Mouse (Mus musculus) bone marrow macrophage, adult 2 months (primary cell): Measurements from ENCODE around the gene Atl2. TPM values are rescaled to one million over a fixed set of nuclear protein-coding genes. Genes with fewer than 3 reads are reported as not detected.

Source experiments
- H3K27ac ChIP-seq: 2 replicates; pipeline ENCODE4 v1.5.1; 2012; ENCODE audit warnings: low read depth, low read length; ENCODE audit not compliant: insufficient read depth
- H3K4me1 ChIP-seq: 2 replicates; pipeline ENCODE4 v1.6.1; 2012; ENCODE audit warnings: low read length; ENCODE audit not compliant: control insufficient read depth, insufficient read depth
- H3K4me3 ChIP-seq: 2 replicates; pipeline ENCODE4 v1.5.1; 2012; ENCODE audit warnings: mild to moderate bottlenecking, low read length, moderate library complexity; ENCODE audit not compliant: insufficient read depth
- CTCF ChIP-seq: IDR thresholded peaks from 2 replicates; pipeline ENCODE4 v1.5.1; 2012; ENCODE audit warnings: low read depth, mild to moderate bottlenecking, low read length, moderate library complexity
- POLR2A ChIP-seq: IDR thresholded peaks from 2 replicates; pipeline ENCODE4 v1.6.1; 2012; ENCODE audit warnings: mild to moderate bottlenecking, low read depth, low read length, borderline replicate concordance
- polyA plus RNA-seq: library from polyadenylated mRNA; stranded (reverse); fragments of >200 nt; gene quantifications from 2 replicates; pipeline ENCODE4 v1.2.4, GENCODE M21; 2012; ENCODE audit not compliant: missing spikeins, insufficient read depth, insufficient read length

Gene Atl2
- polyA plus RNA-seq, 1 experiment = 19.9 TPM

DNA sequence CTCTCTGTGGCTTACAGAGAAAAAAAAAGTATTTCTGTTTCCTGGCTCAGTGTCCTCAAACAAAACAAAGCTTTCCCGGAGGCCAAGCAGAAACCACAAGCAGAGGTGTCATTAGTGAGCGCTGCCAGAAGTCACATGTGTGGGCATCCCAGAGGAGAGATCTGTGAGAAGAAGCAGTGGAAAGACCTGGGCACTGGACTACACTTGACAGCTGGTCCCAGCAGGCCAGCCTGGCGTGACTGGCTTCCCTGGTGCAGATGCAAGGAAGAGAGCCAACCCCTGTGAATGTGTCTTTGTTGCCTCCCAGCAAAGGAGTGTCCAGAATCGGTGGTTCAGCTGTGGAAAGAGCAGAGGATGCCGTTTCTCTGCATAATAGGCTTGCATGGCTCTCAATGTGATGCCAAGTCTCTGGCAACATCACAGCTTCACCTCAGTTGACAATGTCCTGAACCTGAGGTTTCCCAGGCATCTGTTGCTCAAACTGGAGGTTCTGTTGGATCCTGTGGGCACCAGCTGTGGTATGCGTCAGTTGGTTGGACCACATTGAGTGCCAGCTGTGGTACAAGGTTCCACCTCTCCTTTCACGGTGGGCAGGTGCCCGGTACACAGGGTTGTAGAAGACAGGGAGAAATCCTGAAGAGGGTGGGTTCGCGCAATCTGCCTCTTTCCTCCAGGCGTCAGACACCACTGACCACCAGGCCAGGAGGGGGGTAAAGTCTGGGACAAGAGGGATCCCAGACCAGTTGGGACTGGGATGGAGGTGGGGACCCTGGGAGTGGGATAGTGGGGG is 70.5 kb downstream of the Atl2 start:
- TF ChIP-seq POLR2A (no peak), CTCF (no peak)
- H3K27ac ChIP-seq = no peak overlapping the region
- H3K4me3 ChIP-seq = no peak overlapping the region
- H3K4me1 ChIP-seq = peaks cover 5% of the 10 kb centered on the region; the same call in 1 of the 2 replicates

DNA sequence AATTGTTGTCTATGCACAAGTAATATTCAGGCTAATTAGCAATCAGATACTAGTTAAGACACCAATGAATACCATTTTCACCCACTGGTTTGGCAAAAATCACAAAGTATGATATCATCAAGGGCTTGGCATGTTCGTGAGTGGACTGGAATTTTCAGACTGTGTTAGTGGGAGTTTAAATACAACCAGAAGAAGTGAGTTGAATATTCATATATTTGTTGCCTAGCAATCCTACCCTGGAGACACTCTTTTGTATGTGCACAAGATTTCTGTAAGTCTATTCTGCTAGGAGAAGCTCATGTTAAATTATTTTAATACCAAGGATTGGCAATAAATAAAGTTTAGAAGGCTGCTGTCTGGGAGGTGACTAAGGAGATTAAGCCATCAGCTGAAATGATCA is 71.5 kb downstream of the Atl2 start:
- H3K4me3 ChIP-seq = no peak overlapping the region
- peaks cover 5% of the 10 kb centered on the region; the same call in 1 of the 2 replicates for H3K4me1 ChIP-seq
- no peak for TF ChIP-seq CTCF
- no peak for TF ChIP-seq POLR2A
- no peak overlapping the region for H3K27ac ChIP-seq

DNA sequence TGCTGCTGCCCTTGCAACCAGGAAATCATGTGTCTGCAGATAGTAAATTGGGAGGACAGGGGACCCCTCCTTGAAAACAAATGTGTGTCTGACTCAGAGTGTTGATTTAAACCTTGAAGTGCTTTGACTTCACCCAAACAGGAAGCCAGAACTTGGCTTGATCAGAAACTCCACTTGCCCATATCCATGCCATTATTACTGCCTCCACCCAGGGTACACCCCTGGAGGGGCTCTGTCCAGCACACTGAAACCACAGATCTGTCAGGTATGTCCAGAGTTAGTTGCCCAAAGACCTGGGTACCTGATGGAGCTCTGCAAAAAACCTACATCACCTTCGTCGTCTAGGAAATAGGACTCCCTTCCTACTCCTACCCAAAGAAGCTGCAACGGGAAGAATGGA is 77.0 kb downstream of the Atl2 start:
- TF ChIP-seq CTCF = no peak
- no peak for TF ChIP-seq POLR2A
- H3K27ac ChIP-seq = no peak overlapping the region
- peaks cover 5% of the 10 kb centered on the region; the same call in 1 of the 2 replicates for H3K4me1 ChIP-seq
- no peak overlapping the region for H3K4me3 ChIP-seq

DNA sequence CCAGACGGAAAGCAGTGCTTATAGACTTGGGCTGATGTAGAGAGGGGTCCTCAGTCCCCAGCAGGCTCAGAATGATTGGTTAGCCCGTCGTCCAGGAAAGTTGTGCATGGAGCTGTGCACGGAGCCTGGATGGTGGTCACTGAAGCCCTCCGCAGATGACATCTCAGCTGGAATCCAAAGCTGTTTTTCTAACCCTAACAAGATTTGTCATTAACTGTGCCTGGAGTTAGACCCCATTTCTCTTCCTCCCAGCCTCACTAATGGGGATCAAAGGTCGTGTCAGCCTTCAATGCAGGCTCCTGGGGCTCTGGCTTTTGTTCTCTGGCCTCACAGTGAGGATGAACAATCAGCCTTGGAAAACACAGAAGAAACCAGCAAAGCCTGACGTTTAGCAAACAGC is 77.9 kb downstream of the Atl2 start:
- Histone ChIP-seq H3K4me1 (peaks cover 5% of the 10 kb centered on the region; the same call in 1 of the 2 replicates), H3K4me3 (no peak overlapping the region), H3K27ac (no peak overlapping the region)
- TF ChIP-seq POLR2A (no peak), CTCF (no peak)

DNA sequence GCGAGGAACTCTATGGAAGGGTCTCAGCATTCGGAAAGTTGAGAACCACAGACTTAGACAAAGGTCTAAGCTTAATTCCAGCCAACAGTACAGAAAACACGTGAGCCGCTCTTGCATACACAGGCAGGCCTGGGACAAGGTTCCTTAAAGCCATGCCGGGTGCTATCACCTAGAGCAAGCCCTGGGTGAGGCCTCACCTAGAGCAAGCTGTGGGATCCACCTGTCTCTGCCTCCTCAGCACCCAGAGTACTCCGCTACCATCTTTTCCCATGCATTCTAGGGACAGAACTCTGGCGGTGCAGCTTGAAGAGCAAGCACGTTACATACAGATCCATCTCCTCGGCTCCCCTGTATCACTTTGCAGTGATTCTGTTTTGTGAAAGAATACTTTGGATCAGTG is 78.4 kb downstream of the Atl2 start:
- Histone ChIP-seq H3K4me1 (peaks cover 5% of the 10 kb centered on the region; the same call in 1 of the 2 replicates), H3K27ac (no peak overlapping the region), H3K4me3 (no peak overlapping the region)
- TF ChIP-seq CTCF (no peak), POLR2A (no peak)

DNA sequence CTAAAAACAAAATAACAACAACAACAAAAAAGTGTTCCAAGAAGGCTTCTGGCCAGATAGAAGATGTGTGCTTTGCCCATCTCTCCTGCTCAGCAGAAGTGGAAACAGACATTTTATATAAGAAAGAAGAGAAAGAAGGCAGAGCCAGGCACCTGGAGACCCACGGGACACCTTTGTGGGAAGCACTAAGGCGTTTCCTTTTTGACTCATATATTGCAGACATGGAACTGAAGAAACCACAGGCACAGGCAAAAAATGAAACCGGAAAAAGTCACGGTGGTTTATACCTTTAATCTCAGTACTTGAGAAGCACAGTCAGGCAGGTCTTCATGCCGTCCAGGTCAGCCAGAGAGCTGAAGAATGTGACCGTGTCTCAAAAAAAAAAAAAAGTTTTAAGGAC is 79.0 kb downstream of the Atl2 start:
- H3K4me1 ChIP-seq = peaks cover 5% of the 10 kb centered on the region; the same call in 1 of the 2 replicates
- H3K27ac ChIP-seq = no peak overlapping the region
- TF ChIP-seq POLR2A (no peak), CTCF (no peak)
- H3K4me3 ChIP-seq = no peak overlapping the region

DNA sequence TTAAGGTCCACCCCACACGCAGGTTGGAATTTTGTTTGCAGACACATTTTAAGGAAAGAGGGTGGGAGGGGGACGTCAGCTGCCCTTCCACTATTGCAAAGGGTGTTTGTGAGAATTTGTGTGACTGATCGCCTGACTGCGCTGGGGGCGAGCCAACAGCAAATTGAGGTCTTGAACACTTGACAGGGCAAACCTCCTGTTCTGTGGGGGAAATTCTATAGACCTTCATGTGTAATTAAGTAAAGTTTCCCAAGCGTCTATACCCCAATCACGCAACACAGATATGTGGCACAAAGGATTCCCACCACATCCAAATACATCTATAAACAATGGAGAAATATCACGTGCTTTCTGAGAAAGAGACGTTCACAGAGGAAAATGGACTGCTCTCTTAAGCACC is 85.5 kb downstream of the Atl2 start:
- no peak for TF ChIP-seq POLR2A
- no peak for TF ChIP-seq CTCF

DNA sequence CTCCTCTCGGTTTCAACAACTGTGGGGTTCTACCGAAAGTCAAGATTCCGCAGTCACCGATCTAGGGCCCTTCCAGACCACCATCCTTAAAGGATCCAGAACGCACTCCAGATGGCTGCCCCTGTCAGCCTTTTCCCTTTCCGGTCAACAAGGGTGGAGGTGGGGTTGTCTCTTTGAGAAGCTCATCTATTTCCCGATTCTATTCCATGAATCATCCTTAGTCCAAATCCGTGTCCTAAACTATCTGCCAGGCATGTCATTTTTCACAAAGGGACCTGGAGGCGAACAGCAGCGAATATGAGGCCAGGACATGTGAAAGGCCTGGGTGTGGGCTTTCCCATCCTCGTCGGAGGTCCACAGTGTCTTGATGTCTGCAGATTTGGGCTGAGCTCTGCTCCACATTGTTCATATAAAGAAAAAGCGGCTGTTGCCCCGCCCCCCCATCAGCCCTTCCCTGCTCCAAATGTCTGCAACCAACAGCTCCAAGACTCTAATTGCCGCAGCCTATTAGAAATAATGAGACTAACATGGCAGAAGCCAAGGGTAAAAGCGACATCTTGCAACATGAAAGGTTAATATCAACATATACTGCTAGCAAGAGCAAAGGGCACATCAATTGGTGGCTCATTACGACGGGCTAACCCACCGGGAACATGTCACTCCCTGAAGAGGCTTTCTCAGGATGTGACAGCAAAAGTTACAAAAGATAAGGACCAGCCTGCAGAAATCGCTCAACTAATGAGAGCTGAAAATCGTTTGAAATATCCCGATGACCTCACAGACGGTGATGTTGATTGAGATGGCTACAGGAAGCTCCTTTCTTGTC is 86.2 kb downstream of the Atl2 start:
- Histone ChIP-seq H3K4me1 (no peaks in the 10 kb centered on the region), H3K27ac (no peak overlapping the region), H3K4me3 (no peak overlapping the region)
- no peak for TF ChIP-seq CTCF
- TF ChIP-seq POLR2A = no peak

More for the DNA sequence above, 85.5 kb downstream of the Atl2 start:
- no peak overlapping the region for H3K27ac ChIP-seq
- no peak overlapping the region for H3K4me3 ChIP-seq
- H3K4me1 ChIP-seq = no peaks in the 10 kb centered on the region

DNA sequence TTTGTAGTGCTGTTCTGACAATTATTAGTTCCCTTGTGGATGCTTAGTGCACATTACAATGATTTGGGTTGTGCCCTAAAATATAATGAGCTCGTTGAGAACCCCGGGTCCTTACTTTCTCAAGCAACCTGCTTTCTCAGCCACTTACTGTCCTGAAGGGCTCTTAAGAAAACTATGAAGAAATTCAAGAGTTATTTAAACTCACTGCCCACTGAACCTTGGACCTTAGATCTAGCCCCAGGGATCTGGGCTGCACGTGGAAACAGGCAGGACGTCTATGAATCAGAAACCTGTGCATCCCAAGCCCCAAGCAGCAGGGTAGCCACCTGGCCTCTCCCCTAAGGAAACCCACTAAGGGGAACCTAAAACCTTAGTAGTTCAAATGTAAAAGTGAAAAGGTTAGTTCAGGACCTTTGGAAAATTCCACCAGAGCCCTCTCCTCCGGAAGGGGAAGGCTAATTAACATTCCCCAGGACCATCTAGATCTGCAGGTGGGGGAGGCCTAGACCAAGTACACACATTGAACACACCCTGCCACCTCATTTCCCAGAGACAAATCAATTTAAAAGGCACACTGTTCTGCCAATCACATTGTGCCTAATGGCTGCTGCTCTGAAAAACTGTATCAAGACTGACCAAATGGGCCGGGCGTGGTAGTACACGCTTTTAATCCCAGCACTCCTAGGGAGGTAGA is 88.5 kb downstream of the Atl2 start:
- Histone ChIP-seq H3K4me3 (no peak overlapping the region), H3K27ac (no peak overlapping the region), H3K4me1 (no peaks in the 10 kb centered on the region)
- no peak for TF ChIP-seq CTCF

DNA sequence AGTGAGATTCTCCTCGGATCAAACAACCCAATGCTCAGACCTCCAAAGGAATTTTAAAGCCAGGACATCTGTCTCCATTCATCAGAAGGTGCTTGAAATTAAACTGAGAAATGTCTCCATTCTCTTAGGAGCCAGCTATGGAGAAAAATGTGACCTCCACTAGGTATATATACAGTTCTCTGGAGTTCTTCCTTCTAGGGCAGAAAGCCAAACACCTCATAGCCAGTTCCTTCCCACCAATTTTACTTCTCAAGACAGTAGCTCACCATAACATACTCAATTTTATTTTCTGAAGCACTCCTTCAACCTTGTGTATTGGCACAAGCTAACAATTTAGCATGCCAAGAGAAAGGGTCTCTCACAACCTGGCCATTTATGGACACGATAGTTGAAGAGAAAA is 91.2 kb downstream of the Atl2 start:
- H3K27ac ChIP-seq = no peak overlapping the region
- H3K4me1 ChIP-seq = no peaks in the 10 kb centered on the region
- no peak overlapping the region for H3K4me3 ChIP-seq
- TF ChIP-seq POLR2A (no peak), CTCF (no peak)

DNA sequence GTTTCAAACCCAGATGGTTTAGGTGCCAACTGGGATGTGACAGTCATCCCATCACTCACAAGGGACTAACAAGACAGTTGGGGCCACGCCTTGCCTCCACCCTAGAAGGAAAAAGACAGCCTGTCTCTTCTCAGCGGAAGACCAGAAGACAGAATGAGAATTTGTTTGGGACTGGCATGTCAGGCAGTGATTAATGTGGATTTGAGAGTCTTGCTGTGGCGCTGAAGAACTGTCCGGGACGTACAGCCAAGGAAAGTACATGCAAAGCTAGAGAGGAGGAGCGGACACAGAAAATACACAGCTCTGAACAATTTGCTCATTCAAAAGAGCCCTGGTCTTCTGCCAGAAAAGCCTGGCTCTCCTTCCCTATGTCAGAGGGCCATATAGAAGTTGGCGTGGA is 93.9 kb downstream of the Atl2 start:
- TF ChIP-seq CTCF = no peak
- TF ChIP-seq POLR2A = no peak

More for the DNA sequence above, 93.9 kb downstream of the Atl2 start:
- Histone ChIP-seq H3K4me1 (no peaks in the 10 kb centered on the region; the same call in 1 of the 2 replicates), H3K27ac (no peak overlapping the region), H3K4me3 (no peak overlapping the region)
